Mouse (Mus musculus) bone marrow, adult 2 months (tissue): Measurements from ENCODE around the gene Cdk20. TPM values are rescaled to one million over a fixed set of nuclear protein-coding genes. Genes with fewer than 3 reads are reported as not detected.

Experiments used
- H3K27ac ChIP-seq: fragments of 200-500 bp; 2 replicates; pipeline ENCODE4 v1.5.1; 2012; ENCODE audit warnings: low read depth, mild to moderate bottlenecking, control low read depth, inconsistent platforms, low read length; ENCODE audit not compliant: control insufficient read depth, poor library complexity, insufficient read depth
- H3K4me1 ChIP-seq: fragments of 200-500 bp; 2 replicates; pipeline ENCODE4 v1.6.1; 2011; ENCODE audit warnings: low read length; ENCODE audit not compliant: control insufficient read depth, insufficient read depth
- H3K4me3 ChIP-seq: fragments of 200-500 bp; replicated peaks from 2 replicates; pipeline ENCODE3; 2011; ENCODE audit warnings: mild to moderate bottlenecking, low read depth, low read length, control low read depth; ENCODE audit not compliant: control insufficient read depth
- CTCF ChIP-seq: fragments of 200-500 bp; IDR thresholded peaks from 2 replicates; pipeline ENCODE4 v1.5.1; 2011; ENCODE audit warnings: low read length, control low read depth; ENCODE audit not compliant: control insufficient read depth, insufficient read depth
- POLR2A ChIP-seq: fragments of 200-500 bp; IDR thresholded peaks from 2 replicates; pipeline ENCODE4 v1.6.1; 2011; ENCODE audit warnings: low read depth, mild to moderate bottlenecking, control low read depth, low read length, borderline replicate concordance; ENCODE audit not compliant: control insufficient read depth
- WGBS: fragments of 180-500 bp; shearing (Covaris S2); methylation state at CpG from one replicate; pipeline ENCODE4 v1.1.7; 2018; 5-methylcytosine and 5-hydroxymethylcytosine counted together
- polyA plus RNA-seq: library from polyadenylated mRNA; stranded (reverse); fragments of >200 nt; gene quantifications from 2 replicates; pipeline ENCODE4 v1.2.4, GENCODE M21; 2011; ENCODE audit warnings: low replicate concordance; ENCODE audit not compliant: missing spikeins, insufficient read depth, insufficient read length

The Cdk20 gene
- polyA plus RNA-seq, 1 experiment, result 8.4 TPM

DNA sequence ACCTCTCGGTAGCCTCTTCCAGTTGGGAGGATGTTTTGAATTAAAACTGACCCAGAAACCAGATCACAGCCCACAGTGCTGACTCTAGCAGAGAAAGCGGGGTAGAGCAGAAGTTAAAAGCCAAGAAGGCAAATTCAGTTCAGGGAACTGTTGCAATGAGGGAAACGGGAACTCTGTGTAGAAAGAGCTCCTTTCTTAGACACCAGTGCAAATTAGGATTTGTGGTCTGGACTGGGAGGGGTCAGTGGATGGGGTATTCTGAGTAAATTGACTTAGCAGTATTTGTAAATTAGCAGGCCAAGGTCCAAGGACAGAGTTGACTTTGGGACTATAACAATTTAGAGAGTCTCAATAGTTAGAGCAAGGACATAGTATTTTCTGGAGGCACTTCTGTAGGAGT, 30.1 kb upstream of the Cdk20 start:
- no peak overlapping the region for H3K27ac ChIP-seq
- no peak for TF ChIP-seq CTCF
- TF ChIP-seq POLR2A, result no peak
- H3K4me1 ChIP-seq, result no peaks in the 10 kb centered on the region; the same call in 1 of the 2 replicates
- H3K4me3 ChIP-seq, result no peak overlapping the region
- WGBS, result 3% methylated on average over 3 of the region's 3 CpGs

DNA sequence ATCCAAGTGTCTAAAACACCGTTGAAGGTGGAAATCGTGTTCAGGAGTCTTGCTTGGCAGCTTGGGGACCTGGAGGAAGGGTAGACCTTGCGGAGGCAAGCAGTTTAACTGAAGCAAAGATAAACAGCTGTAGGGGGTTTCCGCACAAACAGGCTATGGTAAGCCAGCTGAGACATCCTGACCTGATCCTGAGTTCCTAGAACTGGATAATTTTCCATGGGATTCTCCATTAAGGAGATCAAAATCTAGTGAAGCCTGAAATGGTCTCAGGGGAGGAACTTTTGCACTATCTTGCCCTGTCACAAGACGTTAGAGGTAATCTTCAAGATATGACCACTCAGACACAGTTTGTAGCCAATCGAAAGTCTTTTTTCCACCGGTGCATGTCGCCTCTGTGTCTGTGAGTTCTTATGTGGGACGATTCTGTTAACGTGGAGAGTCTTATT, 29.6 kb upstream of the Cdk20 start:
- TF ChIP-seq CTCF (no peak), POLR2A (no peak)
- Histone ChIP-seq H3K27ac (no peak overlapping the region), H3K4me1 (no peaks in the 10 kb centered on the region; the same call in 1 of the 2 replicates), H3K4me3 (no peak overlapping the region)
- 55% methylated on average over 10 of the region's 10 CpGs for WGBS

DNA sequence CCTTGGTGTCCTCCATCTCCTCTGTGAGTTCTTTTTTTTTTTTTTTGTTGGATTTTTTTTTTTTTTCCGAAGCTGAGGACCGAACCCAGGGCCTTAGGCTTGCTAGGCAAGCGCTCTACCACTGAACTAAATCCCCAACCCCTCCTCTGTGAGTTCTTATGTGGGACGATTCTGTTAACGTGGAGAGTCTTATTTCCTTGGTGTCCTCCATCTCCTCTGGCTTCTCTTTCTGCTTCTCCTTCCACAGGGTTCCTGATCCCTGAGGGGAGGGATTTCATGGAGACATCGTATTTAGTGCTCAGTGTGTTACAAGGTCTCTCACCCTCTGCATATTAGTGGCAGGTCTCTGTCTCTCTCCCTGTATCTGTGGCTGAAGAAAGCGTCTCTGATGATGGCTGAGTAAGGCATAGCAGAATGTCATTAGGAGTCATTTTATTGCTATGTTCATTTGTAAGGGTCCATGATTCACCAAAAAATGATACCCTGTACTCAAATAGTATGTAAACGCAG, 29.1 kb upstream of the Cdk20 start:
- WGBS, result 76% methylated on average over 8 of the region's 8 CpGs
- Histone ChIP-seq H3K27ac (no peak overlapping the region), H3K4me1 (no peaks in the 10 kb centered on the region; the same call in 1 of the 2 replicates), H3K4me3 (no peak overlapping the region)
- no peak for TF ChIP-seq POLR2A
- no peak for TF ChIP-seq CTCF

DNA sequence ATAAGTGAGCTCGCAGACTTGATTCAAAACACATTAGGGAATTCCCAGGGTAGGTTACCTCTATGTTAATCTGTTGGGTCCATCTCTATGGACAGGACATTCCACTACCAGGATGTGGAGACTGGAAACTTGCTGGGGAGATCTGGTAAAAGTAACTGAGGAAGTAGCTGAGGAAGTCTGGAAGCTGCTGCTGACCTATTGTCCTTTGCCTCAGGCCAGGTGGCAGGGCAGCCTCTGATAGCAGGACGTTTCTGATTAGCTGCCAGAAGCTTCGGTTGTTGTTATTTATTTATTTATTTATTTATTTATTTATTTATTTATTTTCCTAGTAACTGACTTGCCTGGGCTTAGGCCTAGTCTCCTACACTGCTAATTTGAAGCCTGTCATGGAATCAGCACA, 28.6 kb upstream of the Cdk20 start:
- Histone ChIP-seq H3K27ac (no peak overlapping the region), H3K4me3 (no peak overlapping the region), H3K4me1 (no peaks in the 10 kb centered on the region; the same call in 1 of the 2 replicates)
- TF ChIP-seq POLR2A, result no peak
- TF ChIP-seq CTCF, result no peak
- 56% methylated on average over 3 of the region's 3 CpGs for WGBS

DNA sequence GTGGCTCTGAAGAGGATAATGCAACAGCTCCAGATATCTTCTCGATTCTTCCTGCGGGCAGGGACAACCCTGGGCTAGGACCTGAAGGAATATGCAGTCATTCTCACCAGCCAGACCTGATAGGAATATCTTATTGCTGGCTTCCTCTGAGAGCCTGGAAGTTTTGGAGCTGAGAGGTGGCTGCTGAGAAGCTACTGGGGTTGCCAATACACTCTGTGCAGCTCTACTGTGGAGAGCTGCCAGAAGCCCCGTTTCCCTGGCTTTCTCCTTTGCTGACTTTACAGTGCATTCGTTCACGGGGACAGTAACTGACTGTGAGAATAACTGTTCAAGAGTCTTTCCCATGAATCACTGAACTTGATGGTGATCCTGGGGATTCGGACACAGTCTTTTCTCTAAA, 26.6 kb upstream of the Cdk20 start:
- TF ChIP-seq POLR2A, result no peak
- TF ChIP-seq CTCF, result no peak
- Histone ChIP-seq H3K27ac (no peak overlapping the region), H3K4me1 (no peaks in the 10 kb centered on the region; the same call in 1 of the 2 replicates), H3K4me3 (no peak overlapping the region)
- WGBS, result 80% methylated on average over 6 of the region's 6 CpGs

DNA sequence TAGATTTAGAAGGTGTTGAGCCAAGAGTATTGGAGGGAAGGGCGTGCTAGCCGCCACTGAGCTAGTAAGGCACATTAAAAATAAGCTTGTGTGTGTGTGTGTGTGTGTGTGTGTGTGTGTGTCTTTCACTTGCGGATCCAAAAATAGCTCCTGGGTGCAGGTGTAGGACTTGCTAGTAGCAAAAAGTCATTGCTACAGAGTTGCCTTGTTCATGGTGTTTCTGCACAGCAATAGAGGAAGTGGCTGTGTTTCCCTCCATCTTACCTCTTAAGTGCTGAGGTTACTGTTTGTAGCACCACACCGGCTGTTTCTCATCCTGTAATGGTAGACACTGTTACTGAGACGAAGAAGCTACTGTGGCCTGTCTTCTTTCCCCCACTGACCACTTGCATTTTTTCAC, 24.1 kb upstream of the Cdk20 start:
- no peak for TF ChIP-seq POLR2A
- TF ChIP-seq CTCF, result no peak
- Histone ChIP-seq H3K4me3 (no peak overlapping the region), H3K4me1 (no peaks in the 10 kb centered on the region; the same call in 1 of the 2 replicates), H3K27ac (no peak overlapping the region)
- WGBS, result 44% methylated on average over 5 of the region's 5 CpGs

DNA sequence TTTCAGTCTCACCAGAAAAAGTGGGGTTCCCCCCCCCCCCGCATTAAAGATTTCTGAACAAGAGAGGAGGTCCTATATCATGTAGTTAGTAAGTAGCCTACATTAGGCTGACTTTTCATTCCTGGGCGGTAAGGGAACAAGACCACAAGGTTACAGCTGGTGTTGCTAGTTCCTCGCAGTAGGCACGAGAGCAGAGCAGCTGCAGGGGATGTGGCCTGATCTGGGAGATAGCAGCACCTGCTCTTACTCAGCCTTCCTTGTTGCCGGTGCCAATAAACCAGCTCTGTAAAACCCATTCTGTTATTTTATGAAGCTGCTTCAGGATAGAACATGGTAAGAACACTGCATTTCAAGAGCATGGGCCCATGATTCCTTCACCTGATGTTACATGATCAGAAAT, 21.5 kb upstream of the Cdk20 start:
- no peak overlapping the region for H3K27ac ChIP-seq
- no peak for TF ChIP-seq POLR2A
- TF ChIP-seq CTCF, result no peak
- H3K4me3 ChIP-seq, result no peak overlapping the region
- H3K4me1 ChIP-seq, result no peaks in the 10 kb centered on the region; the same call in 1 of the 2 replicates
- 6% methylated on average over 5 of the region's 5 CpGs for WGBS

DNA sequence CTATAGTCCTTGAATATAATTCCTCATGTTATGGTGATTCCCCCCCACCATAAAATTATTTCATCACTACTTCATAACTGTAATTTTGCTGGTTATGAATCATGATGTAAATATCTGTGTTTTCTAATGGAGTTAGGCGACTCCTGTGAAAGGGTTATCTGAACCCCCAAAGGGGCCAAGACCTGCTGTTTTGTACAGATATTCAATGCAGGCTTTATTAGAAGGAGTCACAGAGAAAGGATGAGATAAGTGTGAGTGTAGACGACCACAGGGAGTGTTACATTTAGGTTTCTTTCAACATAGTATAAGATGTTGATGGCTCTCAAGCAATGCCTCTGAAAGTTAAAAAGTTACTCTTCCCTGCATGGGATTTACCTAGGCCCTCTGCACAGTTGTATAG, 20.8 kb upstream of the Cdk20 start:
- WGBS, result 50% methylated on average over 2 of the region's 2 CpGs

DNA sequence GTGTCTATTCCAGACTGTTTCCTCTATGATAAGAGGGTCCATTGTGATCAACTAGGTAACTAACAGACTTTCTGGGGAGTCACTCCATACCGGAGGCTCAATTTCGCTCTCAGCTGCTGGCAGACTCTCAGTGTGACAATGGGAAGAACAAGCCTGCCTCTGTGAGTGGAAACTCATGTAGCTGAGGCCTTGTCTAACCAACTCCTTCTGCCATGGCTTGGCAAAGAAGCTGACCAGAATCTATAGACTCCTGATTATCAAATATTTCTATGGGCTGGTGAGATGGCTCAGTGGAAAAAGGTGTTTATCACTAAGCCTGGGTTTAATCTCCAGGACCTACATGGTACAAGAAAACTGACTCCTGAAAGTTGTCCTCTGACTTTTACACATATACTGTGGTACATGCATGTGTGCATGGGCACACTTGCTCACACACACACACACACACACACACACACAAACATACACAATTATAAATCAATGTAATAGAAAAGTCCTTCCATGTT, 19.3 kb upstream of the Cdk20 start:
- 66% methylated on average over 2 of the region's 2 CpGs for WGBS

More for the DNA sequence above, 20.8 kb upstream of the Cdk20 start:
- Histone ChIP-seq H3K4me3 (no peak overlapping the region), H3K4me1 (no peaks in the 10 kb centered on the region; the same call in 1 of the 2 replicates), H3K27ac (peak overlapping the region; percentile 22)
- TF ChIP-seq POLR2A, result no peak
- no peak for TF ChIP-seq CTCF

More for the DNA sequence above, 19.3 kb upstream of the Cdk20 start:
- no peak overlapping the region for H3K4me3 ChIP-seq
- no peaks in the 10 kb centered on the region; the same call in 1 of the 2 replicates for H3K4me1 ChIP-seq
- TF ChIP-seq POLR2A (no peak), CTCF (no peak)
- no peak overlapping the region for H3K27ac ChIP-seq
